Mouse (Mus musculus) adrenal gland, postnatal 14 days (tissue): ENCODE measurements around the gene Aspdh. TPM values are rescaled to one million over a fixed set of nuclear protein-coding genes. Genes with fewer than 3 reads are reported as not detected.

ENCODE experiments used
- DNase-seq: peaks from one replicate; pipeline ENCODE4 v3.0.0; 2021; ENCODE audit warnings: mixed read lengths
- long read RNA-seq, 2 experiments: library from polyadenylated mRNA; stranded (forward); transcript quantifications; one replicate each; pipeline ENCODE4 v2.0.0; 2021
- total RNA-seq: library from RNA; stranded (reverse); gene quantifications from 2 replicates; pipeline ENCODE4 v1.2.3, GENCODE M21; 2021

Aspdh gene
- 0.75 and 13.0 TPM in 2 replicates for total RNA-seq
- long read RNA-seq, experiment 1, result 0 reads
- long read RNA-seq, experiment 2, partial matches to known transcripts, result 0 of 5 reads
- long read RNA-seq, experiment 2, other reads (novel, unspliced or antisense), result 3 of 5 reads

DNA sequence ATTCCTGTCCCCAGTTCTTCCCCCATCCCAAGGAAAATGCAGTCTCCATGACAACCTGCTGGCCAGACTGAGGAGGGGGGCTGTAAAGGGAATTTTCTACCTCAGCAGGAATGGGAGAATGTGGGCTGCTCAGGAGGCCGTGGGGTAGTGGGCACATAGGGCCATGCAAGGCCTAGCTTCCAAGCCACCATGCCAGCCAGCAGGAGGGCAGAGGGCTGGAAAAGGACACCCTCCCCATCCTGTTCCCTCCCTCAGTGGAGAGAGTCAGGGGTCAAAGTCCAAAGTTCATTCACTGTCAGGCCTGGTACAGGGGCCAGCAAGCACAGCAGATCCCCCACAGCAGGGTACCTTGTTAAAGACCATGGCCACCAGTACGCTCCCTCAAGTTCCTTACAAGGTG, at the start of gene Aspdh:
Gene Aspdh (plus strand): TSS at position 281 of the 400 bp plus-strand sequence.
- DNase-seq, result no peak

DNA sequence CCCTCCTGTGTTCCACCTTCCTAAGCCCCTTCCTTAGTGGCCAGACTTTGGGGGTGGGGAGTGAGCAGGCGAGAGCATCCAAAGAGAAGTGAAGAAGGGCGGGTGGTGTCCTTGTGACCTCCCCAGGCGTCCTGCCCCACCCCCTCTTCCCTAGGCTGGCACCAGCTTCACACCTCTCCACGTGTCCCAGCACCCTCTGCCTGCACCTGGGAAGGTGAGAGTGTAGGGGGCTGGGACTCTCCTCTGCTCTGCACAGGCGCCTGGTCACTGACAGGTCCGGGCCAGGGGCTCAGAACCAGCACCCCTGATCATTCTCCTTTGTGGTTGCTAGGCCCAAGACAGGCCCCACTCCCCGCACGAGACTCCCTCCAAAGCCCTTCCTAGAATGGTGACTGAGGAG, 37.5 kb upstream of the Aspdh start:
- DNase-seq, result no peak

DNA sequence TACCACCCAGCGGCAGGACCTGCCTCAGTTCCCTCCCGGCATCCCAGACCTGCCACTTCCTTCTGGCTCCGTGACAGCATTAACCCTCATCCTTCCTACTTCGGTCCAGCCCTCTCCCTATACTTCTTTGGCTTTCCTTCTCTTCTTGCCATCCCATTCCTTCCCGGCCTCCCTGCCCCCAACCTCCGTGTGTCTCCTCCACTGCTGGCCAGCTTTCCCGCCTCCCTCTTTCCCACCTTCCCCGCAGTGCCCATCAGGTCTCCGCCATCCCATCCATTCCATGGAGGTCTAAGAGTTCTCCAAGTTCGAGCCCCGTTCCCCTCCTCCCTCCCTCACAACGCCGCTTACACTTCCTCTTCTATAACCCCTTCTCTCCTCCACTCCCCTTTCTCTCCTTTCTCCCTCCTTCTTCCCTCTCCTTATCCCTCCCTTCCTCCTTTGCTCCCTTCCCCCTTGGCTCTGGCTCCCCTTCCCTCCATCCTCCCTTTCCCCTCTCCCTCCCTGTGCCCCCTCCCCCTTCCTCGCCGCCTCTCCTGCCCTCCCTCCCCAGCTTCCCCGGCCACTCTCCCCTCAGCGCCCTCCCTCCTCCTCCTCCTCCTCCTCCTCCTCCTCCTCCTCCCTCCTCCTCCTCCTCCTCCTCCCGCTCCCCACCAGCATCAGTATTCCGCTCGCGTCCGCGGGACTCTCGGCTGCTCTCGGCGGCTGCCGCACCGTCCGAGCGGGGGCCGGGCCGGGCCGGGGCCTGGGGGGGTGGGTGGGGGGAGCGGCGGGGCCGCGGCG, 36.8 kb upstream of the Aspdh start:
- DNase-seq, result peak; percentile 11

DNA sequence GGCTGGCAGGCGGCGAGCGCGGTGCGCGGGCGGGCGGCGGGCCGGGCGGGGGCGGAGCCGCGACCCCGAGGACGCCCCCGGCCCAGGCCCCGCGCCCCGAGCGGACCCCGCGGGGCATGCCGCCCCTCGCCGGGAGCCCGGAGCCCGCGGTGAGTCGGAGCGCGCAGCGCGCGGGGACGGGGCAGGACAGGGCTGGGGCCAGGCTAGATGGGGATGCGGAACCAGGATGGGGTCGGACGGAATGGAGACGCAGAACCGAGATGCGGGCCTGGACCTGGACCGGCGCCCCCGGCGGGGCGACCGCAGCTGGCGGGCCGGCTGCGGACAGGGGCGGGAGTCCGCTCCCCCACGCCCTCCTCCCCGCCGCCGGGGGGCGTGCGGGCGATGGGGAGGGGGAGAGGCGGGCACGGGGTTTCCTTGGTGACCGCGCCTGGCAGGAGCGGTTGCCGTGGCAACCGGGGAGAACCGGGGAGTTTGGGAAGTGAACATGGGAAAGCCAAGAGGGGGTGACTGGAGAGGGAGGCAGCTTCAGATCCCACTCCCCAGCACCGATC, 36.1 kb upstream of the Aspdh start, which contains the start of gene Lrrc4b:
Gene Lrrc4b (plus strand): TSS at position 51 of the 554 bp plus-strand sequence.
- DNase-seq, result peak; percentile 17

DNA sequence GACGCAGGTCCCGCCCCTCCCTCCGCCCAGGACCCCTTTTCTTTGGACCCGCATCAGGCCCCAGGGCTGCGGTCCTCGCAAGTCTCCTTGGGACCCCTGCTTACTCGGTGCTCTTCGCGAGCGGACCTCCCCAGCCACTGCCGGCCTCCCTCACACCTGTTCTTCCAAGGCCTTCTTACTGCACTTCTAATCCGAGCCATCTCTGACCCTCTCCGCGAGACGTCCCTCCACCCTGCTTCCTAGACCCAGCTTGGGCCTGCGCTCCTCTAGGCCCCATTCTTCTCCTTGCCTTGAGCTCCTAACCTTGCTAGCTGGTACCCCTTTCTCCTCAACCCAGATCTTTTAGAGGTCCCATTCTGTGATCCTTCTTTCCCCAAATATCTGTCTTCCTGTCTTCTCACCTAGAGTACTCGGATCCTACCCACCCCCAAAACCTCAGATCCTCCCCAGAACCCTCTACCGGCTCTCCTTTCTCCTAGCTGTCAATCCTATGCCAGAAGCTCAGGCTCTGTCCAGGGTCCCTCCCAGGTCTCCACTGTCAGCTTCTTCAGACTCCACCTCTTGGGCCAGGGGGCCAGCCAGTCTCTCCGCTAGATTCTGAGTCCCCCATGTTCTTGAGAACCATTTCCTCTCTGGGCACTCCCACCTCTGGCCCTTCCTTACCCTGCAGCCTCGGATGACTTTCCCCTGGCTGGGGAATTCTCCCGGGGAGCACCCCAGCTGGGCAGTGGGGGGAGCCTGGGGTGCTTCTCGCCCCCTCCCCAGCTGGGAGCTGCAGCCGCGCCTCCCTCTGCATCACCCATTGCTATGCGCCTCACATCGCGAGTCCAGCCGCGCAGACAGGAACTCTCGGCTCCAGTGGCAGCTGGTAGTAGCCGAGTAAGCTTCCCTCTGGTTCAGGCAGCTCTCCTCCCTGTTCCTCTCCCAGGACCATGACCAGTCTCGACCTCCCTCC, 35.4 kb upstream of the Aspdh start:
- DNase-seq, result no peak

DNA sequence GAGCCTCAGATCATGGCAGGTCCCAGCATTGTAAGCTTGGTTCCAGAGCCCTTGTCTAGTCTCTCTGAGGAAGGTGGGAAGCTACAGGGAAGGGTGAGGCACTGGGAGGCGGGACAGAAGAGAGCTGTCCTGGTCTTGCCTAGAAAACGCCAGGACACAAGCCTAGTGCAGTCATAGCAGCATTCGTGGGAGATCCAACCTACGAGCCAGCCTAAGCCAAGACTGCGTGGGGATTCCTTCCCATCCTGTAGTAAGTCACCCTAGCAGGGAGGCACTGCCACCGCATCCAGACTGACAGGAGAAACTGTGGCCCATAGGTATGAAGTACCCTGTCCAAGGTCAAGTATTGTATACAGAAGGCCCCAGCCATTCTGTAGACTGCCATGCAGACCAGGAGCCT, 32.6 kb upstream of the Aspdh start:
- no peak for DNase-seq

DNA sequence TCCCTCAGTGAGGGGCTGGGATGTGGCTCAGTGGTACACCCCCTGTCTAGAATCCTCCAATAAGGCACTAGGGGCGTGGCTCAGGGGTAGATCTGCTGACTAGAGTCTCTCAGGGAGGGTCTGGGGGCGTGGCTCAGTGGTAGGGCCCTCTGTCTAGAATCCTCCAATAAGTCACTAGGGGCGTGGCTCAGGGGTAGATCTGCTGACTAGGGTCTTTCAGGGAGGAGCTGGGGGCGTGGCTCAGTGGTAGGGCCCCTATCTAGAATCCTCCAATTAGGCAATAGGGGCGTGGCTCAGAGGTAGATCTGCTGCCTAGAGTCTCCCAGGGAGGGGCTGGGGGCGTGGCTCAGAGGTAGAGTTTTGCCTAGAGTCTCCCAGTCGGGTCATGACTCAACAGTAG, 31.8 kb upstream of the Aspdh start:
- DNase-seq, result peak; percentile 15

DNA sequence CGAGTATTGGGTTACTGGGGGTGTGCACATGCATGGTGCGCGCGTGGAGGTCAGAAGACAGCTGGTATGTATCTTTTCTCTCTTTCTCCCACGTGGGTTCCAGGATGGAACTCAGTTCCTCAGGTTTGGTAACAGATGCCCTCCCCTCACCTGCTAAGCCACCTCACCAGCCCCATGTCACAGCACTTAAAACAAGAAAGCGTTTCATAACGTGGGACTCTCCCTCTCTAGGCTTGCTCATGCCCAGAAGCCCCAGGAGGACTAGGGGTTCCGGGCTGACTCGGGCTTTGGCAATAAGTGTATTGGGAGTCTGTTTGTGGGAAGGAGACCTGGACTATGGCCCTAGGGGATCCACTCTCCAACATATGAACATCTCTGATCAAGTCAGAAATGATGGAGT, 31.1 kb upstream of the Aspdh start:
- no peak for DNase-seq

DNA sequence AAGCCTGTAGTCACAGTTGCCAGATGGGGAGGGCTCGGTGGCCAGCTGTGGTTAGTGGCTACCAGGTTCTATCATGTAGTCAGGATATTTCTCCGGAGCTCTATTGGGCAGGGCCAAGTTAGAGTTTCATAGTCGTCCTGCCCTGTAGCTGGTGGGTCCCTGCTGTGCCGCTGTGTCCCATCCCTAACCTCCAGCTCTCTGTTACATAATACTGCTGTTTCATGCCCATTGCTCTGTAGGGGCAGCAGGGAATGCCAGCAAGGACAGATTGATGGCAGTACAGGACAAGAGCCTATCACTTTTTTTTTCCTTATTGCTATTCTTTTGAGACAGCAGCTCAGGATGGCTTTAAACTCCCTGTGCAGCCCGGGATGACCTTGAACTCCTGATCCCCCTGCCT, 29.4 kb upstream of the Aspdh start:
- no peak for DNase-seq

DNA sequence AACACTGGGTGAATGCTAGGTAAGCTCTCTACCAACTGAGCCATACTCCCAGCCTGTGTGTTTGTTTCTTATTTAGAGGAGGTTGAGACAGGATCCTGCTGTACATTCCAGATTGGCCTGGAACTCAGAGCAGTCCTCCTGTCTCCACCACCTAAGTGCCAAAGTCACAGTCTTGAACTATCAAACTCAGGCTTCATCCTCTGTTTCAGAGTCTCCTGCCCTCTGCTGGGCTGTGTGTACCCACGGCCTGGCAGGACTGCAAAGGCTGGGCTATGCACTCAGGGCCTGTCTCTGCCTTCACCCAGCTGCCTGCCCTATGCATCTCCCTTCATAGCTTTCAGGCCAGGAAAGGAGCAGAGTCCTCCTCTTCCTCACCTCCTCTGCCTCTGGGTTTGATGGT, 28.9 kb upstream of the Aspdh start:
- no peak for DNase-seq

DNA sequence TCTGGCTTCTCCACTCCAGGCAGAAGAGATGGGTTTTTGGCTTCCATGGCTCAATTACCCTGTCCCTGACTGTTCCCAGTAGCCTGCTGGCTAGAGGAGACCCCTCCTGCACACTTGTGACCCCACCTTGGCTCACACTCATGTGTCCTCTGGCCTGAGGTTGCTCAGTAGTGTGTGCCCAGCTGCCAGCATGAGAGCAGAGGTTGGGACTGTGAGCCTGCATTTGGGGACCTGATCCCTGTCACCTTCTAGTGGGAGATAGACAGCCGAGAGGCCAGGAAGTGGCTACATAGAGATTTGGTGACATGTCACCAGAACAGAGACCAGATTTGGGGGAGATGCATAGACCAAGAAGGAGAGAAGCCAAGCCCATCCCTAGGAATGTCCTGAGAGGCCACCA, 28.0 kb upstream of the Aspdh start:
- DNase-seq, result no peak

DNA sequence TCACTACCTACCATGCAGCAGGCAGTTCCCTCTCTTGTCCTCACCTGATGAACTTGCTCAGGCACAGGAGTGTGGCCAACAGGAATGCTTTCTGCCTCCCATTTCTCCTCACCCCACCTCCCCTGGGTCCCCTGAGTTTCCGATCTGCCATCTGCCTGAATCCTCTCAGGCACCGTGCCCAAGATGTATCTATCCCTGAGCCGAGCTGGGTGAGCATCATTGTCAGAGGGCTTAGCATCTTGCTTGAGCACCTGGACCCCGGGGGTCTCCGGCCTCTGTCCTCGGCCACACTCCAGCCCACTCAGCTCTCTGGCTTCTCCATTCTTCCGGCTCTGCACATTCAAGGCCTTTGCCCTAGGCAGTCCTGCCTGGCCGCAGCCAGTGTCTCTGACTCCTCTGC, 27.3 kb upstream of the Aspdh start:
- no peak for DNase-seq

DNA sequence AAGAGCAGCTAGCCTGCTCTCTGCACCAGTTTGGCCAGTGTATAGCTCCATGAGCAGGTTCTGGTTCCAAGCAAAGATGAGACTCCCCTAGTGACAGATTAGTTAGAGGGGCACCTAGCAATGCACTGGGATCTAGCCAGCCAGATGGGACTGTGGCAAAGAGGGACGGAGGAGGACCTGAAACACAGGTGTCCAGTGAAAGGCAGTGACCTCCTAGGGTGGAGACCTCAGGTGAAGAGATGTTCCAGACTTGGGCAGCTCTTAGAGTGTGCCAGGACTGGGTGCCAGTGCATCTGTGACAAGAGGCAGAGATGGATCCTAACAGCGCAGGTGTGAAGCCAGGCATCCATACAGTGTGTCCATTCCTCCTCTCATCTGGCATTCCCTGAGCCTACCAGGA, 25.5 kb upstream of the Aspdh start:
- no peak for DNase-seq

DNA sequence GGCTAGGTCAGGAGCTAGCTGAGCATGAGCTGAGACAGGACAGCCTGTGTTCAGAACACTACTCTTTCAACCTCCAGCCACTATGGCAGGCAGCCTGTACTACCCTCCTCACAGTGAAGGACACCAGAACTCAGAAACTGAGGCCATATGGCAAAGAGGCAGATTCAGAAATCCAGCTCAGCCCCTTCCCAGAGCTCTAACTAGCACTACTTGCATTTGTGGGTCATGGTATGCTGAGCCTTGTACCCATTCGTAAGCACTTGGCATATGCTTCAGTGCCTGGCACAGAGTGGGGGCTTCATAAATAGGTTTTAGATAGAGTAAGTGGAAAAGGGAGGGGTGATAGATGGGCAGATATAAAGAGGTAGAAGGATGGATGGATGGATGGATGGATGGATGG, 24.7 kb upstream of the Aspdh start:
- no peak for DNase-seq

DNA sequence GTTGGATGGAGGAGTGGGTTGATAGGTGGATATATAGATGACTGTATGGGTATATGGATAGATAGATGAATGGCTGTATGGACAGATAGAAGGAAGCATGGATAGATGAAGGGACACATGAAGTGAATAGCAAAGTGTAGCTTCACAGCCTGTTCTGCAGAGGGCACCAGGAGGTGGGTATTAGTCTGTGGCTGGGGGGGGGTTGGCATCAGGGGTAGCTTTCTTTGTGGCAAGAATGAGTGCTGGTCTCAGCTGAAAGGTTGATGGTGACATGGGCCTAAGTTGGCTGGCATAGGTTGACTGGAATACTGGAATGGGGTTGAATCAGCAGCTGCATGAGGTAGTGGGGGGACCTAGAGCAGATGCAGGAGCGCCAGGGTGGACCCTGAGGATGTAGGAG, 24.0 kb upstream of the Aspdh start:
- no peak for DNase-seq

DNA sequence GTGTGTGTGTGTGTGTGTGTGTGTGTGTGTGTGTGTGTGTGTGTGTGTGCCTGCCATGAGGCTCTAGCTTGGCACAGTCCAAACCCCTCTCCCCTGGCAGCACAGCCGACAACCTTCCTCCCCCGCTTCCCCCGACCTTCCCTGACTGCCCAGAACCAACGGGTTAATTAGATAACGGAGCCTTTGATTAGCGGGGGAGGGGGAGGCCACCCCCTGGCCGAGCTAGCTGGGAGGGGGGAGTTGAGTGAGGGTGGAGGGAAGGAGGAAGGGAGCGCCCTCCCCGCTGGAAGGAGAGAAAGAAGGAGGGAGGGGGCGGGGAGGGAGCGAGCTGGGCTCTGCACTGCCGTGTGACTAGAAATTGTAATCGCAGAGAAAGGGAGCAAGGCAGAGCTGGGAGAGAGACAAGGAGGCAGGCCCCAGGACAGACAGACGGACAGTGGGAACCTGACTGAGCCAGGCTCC, 23.5 kb upstream of the Aspdh start:
- DNase-seq, result no peak

DNA sequence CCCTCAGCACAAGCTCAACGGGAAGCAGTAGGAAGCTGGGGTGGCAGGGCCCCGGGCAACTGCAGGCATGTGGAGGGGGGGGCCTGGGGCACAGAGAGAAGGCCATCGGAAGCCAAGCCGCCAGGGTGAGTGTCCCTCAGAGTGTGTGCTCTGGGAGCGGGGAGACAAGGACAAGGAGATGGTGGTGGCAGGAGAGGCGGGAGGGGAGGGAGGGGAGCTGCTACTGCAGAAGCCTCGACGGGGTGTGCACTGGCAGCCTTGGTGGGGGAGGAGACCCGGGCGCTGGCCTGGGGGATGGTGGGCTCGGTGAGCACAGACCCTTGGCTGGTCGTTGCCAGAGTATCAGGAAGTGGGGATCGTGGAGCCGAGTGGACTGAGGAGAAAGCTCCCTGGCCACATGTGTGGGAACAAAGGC, 22.8 kb upstream of the Aspdh start:
- DNase-seq, result peak; percentile 48

DNA sequence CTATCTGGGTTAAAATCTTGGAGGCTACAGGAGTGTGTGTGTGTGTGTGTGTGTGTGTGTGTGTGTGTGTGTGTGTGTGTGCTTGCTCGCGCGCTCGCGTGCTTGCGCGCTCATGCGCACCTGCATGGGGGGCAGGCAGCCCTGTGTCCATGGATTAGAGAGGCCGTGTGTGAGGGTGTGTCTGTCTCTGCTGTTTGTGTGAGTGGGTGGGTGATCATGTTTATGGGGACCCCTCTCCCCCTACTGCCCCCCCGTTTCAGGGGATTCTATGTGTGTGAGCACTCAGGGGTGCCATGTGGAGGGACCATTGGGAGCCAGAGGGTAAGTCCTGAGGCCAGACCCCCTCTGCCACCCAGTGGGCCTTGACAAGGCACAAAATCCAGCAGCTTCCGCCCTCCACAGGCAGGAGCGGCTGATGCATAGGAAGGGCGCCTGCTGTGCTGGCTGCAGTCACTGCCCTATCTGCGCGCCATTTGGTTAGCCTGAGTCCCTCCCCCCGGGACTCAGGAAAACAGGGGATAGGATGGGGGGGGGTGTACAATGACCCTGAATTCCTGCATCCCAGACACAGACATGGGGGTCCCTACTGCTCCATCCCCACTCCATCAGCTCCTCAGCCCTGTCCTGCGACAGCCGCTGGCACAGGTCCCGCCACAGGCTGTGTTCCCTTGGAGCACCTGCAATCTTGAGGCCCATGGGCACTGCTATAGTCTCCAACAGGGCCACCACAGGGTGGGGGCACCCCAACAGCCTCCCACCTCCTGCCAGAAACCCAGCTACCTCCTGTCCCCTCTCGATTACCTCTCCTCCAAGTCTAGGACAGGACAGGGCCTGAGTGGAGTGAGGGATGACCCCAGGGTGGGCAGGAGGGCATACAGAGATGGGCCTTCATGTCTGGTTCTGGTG, 21.7 kb upstream of the Aspdh start:
- no peak for DNase-seq

DNA sequence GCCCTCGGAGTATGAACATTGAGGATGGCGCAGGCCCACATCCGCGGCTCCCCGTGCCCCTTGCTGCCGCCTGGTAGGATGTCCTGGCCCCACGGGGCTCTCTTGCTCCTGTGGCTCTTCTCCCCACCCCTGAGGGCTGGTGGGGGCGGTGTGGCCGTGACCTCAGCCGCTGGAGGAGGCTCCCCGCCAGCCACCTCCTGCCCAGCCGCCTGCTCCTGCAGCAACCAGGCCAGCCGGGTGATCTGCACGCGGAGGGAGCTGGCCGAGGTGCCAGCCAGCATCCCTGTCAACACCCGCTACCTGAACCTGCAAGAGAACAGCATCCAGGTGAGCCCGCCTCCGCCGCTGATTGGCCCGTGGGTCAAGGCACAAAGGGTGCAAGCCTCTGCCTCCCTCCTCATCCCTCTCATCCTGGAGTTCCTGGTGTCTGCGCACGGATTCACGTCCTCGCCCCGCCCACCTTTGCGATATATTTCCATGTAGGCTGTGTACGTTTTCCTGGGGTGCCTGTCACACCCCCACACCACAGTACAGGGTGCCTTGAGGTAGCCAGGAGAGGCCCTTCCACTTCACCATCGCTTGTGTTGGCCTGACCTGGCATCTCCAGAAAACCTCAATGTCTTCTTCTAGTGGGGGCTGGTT, 20.2 kb upstream of the Aspdh start:
- DNase-seq, result no peak

DNA sequence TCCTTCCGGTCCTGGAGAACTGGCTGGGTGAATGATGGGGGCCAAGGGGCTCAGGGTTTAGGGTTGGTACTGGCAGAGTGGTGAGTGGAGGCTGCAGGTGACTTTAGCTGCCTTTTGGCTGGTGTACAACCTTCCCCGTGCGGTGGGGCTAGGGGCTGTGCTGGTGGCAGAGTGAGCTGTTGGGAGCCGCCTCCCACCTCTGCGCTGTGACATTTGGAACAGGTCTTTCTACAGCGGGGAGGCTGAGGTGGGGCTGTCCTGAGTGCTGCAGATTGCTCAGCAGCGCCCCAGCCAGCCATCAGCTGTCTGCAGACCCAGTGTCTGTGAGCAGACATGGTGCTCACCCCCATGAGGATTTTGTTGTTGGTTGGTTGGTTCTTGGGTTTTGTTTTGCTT, 19.7 kb upstream of the Aspdh start:
- DNase-seq, result no peak
